8 mouse cellular contexts compared by ENCODE assay signal in genomic region chr6:124740211-124740887, GRCm38 (mm10). TPM values are rescaled to one million over a fixed set of nuclear protein-coding genes. Genes with fewer than 3 reads are reported as not detected.
DNase-seq lines count a peak whose midpoint lies in the region; ATAC-seq and TF ChIP-seq lines count a peak whose summit lies in the region.

No protein-coding gene starts in this region.

- TF ChIP-seq POLR2A in heart, adult 2 months (IDR thresholded peaks at IDR 0.05; ENCODE audit: insufficient read depth, low read depth, low read length): no peak
- TF ChIP-seq POLR2A in CH12.LX (IDR thresholded peaks at IDR 0.05; ENCODE audit: low read depth, low read length): no peak
- no peak for TF ChIP-seq POLR2A in cerebellum, adult 2 months (IDR thresholded peaks at IDR 0.05; ENCODE audit: borderline replicate concordance, insufficient read depth, low read length)

- peak overlapping the region; percentile 68; the same call in 1 of the 2 replicates for H3K4me2 ChIP-seq in CH12.LX (ENCODE audit: insufficient read depth, low read depth, poor library complexity, severe bottlenecking)
- peak overlapping the region; percentile 88 for H3K4me2 ChIP-seq in heart, embryonic 14.5 days (ENCODE audit: low read length)
- peak overlapping the region; percentile 67 for H3K4me2 ChIP-seq in midbrain, embryonic 12.5 days (replicated peaks)

- peak; percentile 72 for TF ChIP-seq CTCF in heart, adult 2 months (IDR thresholded peaks at IDR 0.05)
- TF ChIP-seq CTCF in CH12.LX (conservative IDR thresholded peaks at IDR 0.05 in 1 of 2, IDR thresholded peaks at IDR 0.05 in 1 of 2; ENCODE audit: low read depth in 2 of 2, low read length in 2 of 2): peak in 1 of 2 experiments; percentile 93; a peak in 2 of 4 replicates
- peak; percentile 46; the same call in 1 of the 2 replicates for TF ChIP-seq CTCF in cerebellum, adult 2 months (IDR thresholded peaks at IDR 0.05; ENCODE audit: borderline replicate concordance, insufficient read depth, low read depth, low read length)

- DNase-seq in heart, adult 2 months: no peak
- no peak for DNase-seq in heart, postnatal 36 days
- peak; percentile 80 for DNase-seq in CH12.LX (ENCODE audit: extremely low read depth)
- DNase-seq in cerebellum, adult 2 months: peak in 1 of 2 experiments; percentile 65
- DNase-seq in limb, embryonic 10.5 days (ENCODE audit: low spot score): no peak
- DNase-seq in thymus, postnatal 14 days: peak; percentile 64

- in situ Hi-C loops in CH12.LX (cut with MboI; ENCODE audit: low pct_ligation_motif_present, low pct_unique_long_range_greater_than_20kb, low sequenced_read_pairs): no loop called here

- peak overlapping the region; percentile 84 for H3K9ac ChIP-seq in heart, adult 2 months (ENCODE audit: low read depth, low read length)
- H3K9ac ChIP-seq in CH12.LX (ENCODE audit: insufficient read depth, low read depth): peak overlapping the region; percentile 90
- H3K9ac ChIP-seq in heart, embryonic 14.5 days (ENCODE audit: low read length): peak overlapping the region; percentile 91
- H3K9ac ChIP-seq in midbrain, embryonic 12.5 days (replicated peaks): peak overlapping the region; percentile 77

- peaks cover 2% of the 10 kb centered on the region; the same call in 1 of the 2 replicates for H3K36me3 ChIP-seq in heart, adult 2 months (ENCODE audit: control insufficient read depth, insufficient read depth, low read length)
- peaks cover 18 to 23% of the 10 kb centered on the region in 2 experiments for H3K36me3 ChIP-seq in CH12.LX (replicated peaks in 1 of 2; ENCODE audit: control insufficient read depth in 1 of 2, insufficient read depth in 1 of 2, low read length in 1 of 2)
- H3K36me3 ChIP-seq in heart, embryonic 14.5 days (ENCODE audit: control insufficient read depth, insufficient read depth, low read length): peaks cover 33% of the 10 kb centered on the region
- peaks cover 41% of the 10 kb centered on the region for H3K36me3 ChIP-seq in limb, embryonic 10.5 days
- peaks cover 27% of the 10 kb centered on the region for H3K36me3 ChIP-seq in midbrain, embryonic 12.5 days

- dilution Hi-C loops in CH12.LX (cut with MboI; ENCODE audit: extremely low pct_ligation_motif_present, extremely low pct_unique_long_range_greater_than_20kb, low sequenced_read_pairs): no loop called here

- H3K9me3 ChIP-seq in CH12.LX (replicated peaks; ENCODE audit: low read length): no peaks in the 10 kb centered on the region
- no peaks in the 10 kb centered on the region for H3K9me3 ChIP-seq in heart, embryonic 14.5 days (ENCODE audit: control insufficient read depth, low read length)
- no peaks in the 10 kb centered on the region for H3K9me3 ChIP-seq in limb, embryonic 10.5 days (replicated peaks)
- H3K9me3 ChIP-seq in midbrain, embryonic 12.5 days: no peaks in the 10 kb centered on the region

- peak; percentile 13; the same call in 1 of the 2 replicates for ATAC-seq in heart, embryonic 14.5 days (ENCODE audit: insufficient number of reproducible peaks, insufficient read depth, low FRiP score, low read depth)
- peak; percentile 12 for ATAC-seq in midbrain, embryonic 12.5 days (ENCODE audit: low FRiP score, low read depth)

- intact Hi-C loops in heart, adult 2 months (cut with DNase I): loop anchor here (1.0 to 5.0 kb wide), 6 partner anchors 19 to 170 kb away; partner anchors contain the start of genes C1rb, Emg1, Lpcat3 and Phb2
- intact Hi-C loops in heart, postnatal 36 days (cut with DNase I): loop anchor here (1.0 to 5.0 kb wide), 3 partner anchors 24 to 78 kb away; partner anchors contain the start of genes Emg1, Lpcat3 and Phb2

- no peaks in the 10 kb centered on the region for H3K79me2 ChIP-seq in heart, adult 2 months (replicated peaks; ENCODE audit: control insufficient read depth, insufficient read depth, low read length)
- H3K79me2 ChIP-seq in CH12.LX (replicated peaks; ENCODE audit: control insufficient read depth, extremely low read depth, insufficient read depth, poor library complexity, severe bottlenecking): no peaks in the 10 kb centered on the region

- no peaks in the 10 kb centered on the region for H3K27me3 ChIP-seq in heart, adult 2 months (ENCODE audit: control insufficient read depth, insufficient read depth, low read length)
- H3K27me3 ChIP-seq in CH12.LX (replicated peaks): no peaks in the 10 kb centered on the region
- no peaks in the 10 kb centered on the region for H3K27me3 ChIP-seq in cerebellum, adult 2 months (ENCODE audit: control insufficient read depth, insufficient read depth, low read length)
- H3K27me3 ChIP-seq in heart, embryonic 14.5 days (ENCODE audit: control insufficient read depth, insufficient read depth, low read length): no peaks in the 10 kb centered on the region
- H3K27me3 ChIP-seq in limb, embryonic 10.5 days (ENCODE audit: low read depth, poor library complexity, severe bottlenecking): no peaks in the 10 kb centered on the region
- H3K27me3 ChIP-seq in midbrain, embryonic 12.5 days: no peaks in the 10 kb centered on the region

- peak overlapping the region; percentile 100 for H3K27ac ChIP-seq in heart, adult 2 months
- H3K27ac ChIP-seq in CH12.LX (ENCODE audit: insufficient read depth, low read depth): peak overlapping the region; percentile 98
- peak overlapping the region; percentile 84 for H3K27ac ChIP-seq in cerebellum, adult 2 months (ENCODE audit: insufficient read depth, low read length)
- H3K27ac ChIP-seq in heart, embryonic 14.5 days (replicated peaks in 1 of 2; ENCODE audit: control insufficient read depth in 1 of 2, insufficient read depth in 1 of 2, low read depth in 2 of 2, low read length in 2 of 2): peak overlapping the region; percentile 95 to 99
- peak overlapping the region; percentile 98 for H3K27ac ChIP-seq in limb, embryonic 10.5 days
- peak overlapping the region; percentile 99 for H3K27ac ChIP-seq in midbrain, embryonic 12.5 days (replicated peaks)

- TF ChIP-seq RAD21 in CH12.LX (IDR thresholded peaks at IDR 0.05; ENCODE audit: low read depth, low read length): peak; percentile 82

- TF ChIP-seq EP300 in heart, adult 2 months (IDR thresholded peaks at IDR 0.05; ENCODE audit: insufficient read depth, low read depth, low read length): no peak
- no peak for TF ChIP-seq EP300 in CH12.LX (IDR thresholded peaks at IDR 0.05; ENCODE audit: low read length)

- WGBS in heart, adult 2 months: 0% methylated on average over 29 of the region's 29 CpGs
- under 1% methylated on average over 29 of the region's 29 CpGs for WGBS in cerebellum, adult 2 months
- WGBS in heart, embryonic 14.5 days: under 1% methylated on average over 29 of the region's 29 CpGs
- 1% methylated on average over 29 of the region's 29 CpGs for WGBS in limb, embryonic 10.5 days
- WGBS in midbrain, embryonic 12.5 days: 1% methylated on average over 29 of the region's 29 CpGs

- peaks cover 5% of the 10 kb centered on the region for H3K4me1 ChIP-seq in heart, adult 2 months (ENCODE audit: control insufficient read depth, insufficient read depth, low read length)
- peaks cover 34 to 83% of the 10 kb centered on the region in 2 experiments for H3K4me1 ChIP-seq in CH12.LX (ENCODE audit: control insufficient read depth in 1 of 2, insufficient read depth in 2 of 2)
- peaks cover 12% of the 10 kb centered on the region; the same call in 1 of the 2 replicates for H3K4me1 ChIP-seq in cerebellum, adult 2 months (ENCODE audit: control insufficient read depth, insufficient read depth, low read length)
- H3K4me1 ChIP-seq in heart, embryonic 14.5 days (ENCODE audit: control insufficient read depth in 2 of 2, insufficient read depth in 2 of 2, low read length in 2 of 2): peaks cover 9 to 28% of the 10 kb centered on the region in 2 experiments
- peaks cover 44% of the 10 kb centered on the region for H3K4me1 ChIP-seq in limb, embryonic 10.5 days
- H3K4me1 ChIP-seq in midbrain, embryonic 12.5 days: peaks cover 36% of the 10 kb centered on the region

- H3K4me3 ChIP-seq in heart, adult 2 months: peak overlapping the region; percentile 66
- H3K4me3 ChIP-seq in CH12.LX (replicated peaks in 1 of 3; ENCODE audit: low read depth in 2 of 3, low read length in 2 of 3, poor library complexity in 1 of 3): peak overlapping the region; percentile 62 to 74 (median 70)
- peak overlapping the region; percentile 89 for H3K4me3 ChIP-seq in cerebellum, adult 2 months (replicated peaks; ENCODE audit: insufficient read depth, low read depth, low read length)
- H3K4me3 ChIP-seq in heart, embryonic 14.5 days (ENCODE audit: control insufficient read depth in 1 of 2, insufficient read depth in 1 of 2, low read depth in 1 of 2, low read length in 2 of 2): peak overlapping the region; percentile 58 to 66
- peak overlapping the region; percentile 66 for H3K4me3 ChIP-seq in limb, embryonic 10.5 days
- peak overlapping the region; percentile 56 for H3K4me3 ChIP-seq in midbrain, embryonic 12.5 days

RNA-seq across cellular contexts. Expression of gene Grcc10, which starts 0.8 kb away (rescaled TPM):
- 100 to 1,000 TPM; 280 to 314 TPM for total RNA-seq in heart, adult 2 months (2021)
- polyA plus RNA-seq in heart, adult 2 months (2012; rRNA removed): 296 and 328 TPM in 2 replicates
- total RNA-seq in heart, postnatal 36 days (2021): 100 to 1,000 TPM; 285 to 321 TPM
- total RNA-seq in CH12.LX (2012; rRNA removed) (146 and 197 TPM in 2 replicates), CH12.LX (2014; rRNA removed) (59.3 and 64.3 TPM in 2 replicates)
- polyA plus RNA-seq in CH12.LX (2012; ENCODE audit: insufficient read length, low read depth): 88.4 and 93.7 TPM in 2 replicates
- 320 and 329 TPM in 2 replicates for polyA plus RNA-seq in cerebellum, adult 2 months (2012; rRNA removed)
- polyA plus RNA-seq in heart, embryonic 14.5 days (2014; fragmentation: Nextera tagmentation; extraction: Ambion mirVana): 449 and 503 TPM in 2 replicates
- 384 and 460 TPM in 2 replicates for polyA plus RNA-seq in limb, embryonic 10.5 days (2016; fragmentation: Nextera tagmentation; extraction: Ambion mirVana)
- 523 and 554 TPM in 2 replicates for polyA plus RNA-seq in midbrain, embryonic 12.5 days (2016; fragmentation: Nextera tagmentation; extraction: Ambion mirVana)

RNA-seq across cellular contexts. Expression of gene Ptpn6, which starts 1.8 kb away (rescaled TPM):
- total RNA-seq in heart, adult 2 months (2021): 1 to 10 TPM; 3.1 to 4.4 TPM
- 4.5 and 8.2 TPM in 2 replicates for polyA plus RNA-seq in heart, adult 2 months (2012; rRNA removed)
- 1 to 10 TPM; 2.9 to 4.2 TPM for total RNA-seq in heart, postnatal 36 days (2021)
- total RNA-seq in CH12.LX (2012; rRNA removed) (247 and 283 TPM in 2 replicates), CH12.LX (2014; rRNA removed) (300 and 327 TPM in 2 replicates)
- 585 and 814 TPM in 2 replicates for polyA plus RNA-seq in CH12.LX (2012; ENCODE audit: insufficient read length, low read depth)
- polyA plus RNA-seq in cerebellum, adult 2 months (2012; rRNA removed): 2.2 and 2.4 TPM in 2 replicates
- 4.9 and 8.6 TPM in 2 replicates for polyA plus RNA-seq in heart, embryonic 14.5 days (2014; fragmentation: Nextera tagmentation; extraction: Ambion mirVana)
- 6.2 and 7.6 TPM in 2 replicates for polyA plus RNA-seq in limb, embryonic 10.5 days (2016; fragmentation: Nextera tagmentation; extraction: Ambion mirVana)
- 5.2 and 5.6 TPM in 2 replicates for polyA plus RNA-seq in midbrain, embryonic 12.5 days (2016; fragmentation: Nextera tagmentation; extraction: Ambion mirVana)

RNA-seq across cellular contexts. Expression of gene Gm45234, which starts 15.5 kb away (rescaled TPM):
- total RNA-seq in heart, adult 2 months (2021): 1 to 10 TPM in 1 of 2 experiments, not detected in 1; 1.9 TPM
- polyA plus RNA-seq in heart, adult 2 months (2012; rRNA removed): not detected in 2 replicates
- total RNA-seq in heart, postnatal 36 days (2021): under 1 TPM in 1 of 2 experiments, not detected in 1; 0.41 TPM
- total RNA-seq in CH12.LX (2012; rRNA removed) (not detected in 2 replicates), CH12.LX (2014; rRNA removed) (not detected in 2 replicates)
- not detected in 2 replicates for polyA plus RNA-seq in CH12.LX (2012; ENCODE audit: insufficient read length, low read depth)
- polyA plus RNA-seq in cerebellum, adult 2 months (2012; rRNA removed): not detected in 2 replicates
- polyA plus RNA-seq in heart, embryonic 14.5 days (2014; fragmentation: Nextera tagmentation; extraction: Ambion mirVana): not detected in 2 replicates
- not detected in 2 replicates for polyA plus RNA-seq in limb, embryonic 10.5 days (2016; fragmentation: Nextera tagmentation; extraction: Ambion mirVana)
- not detected in 2 replicates for polyA plus RNA-seq in midbrain, embryonic 12.5 days (2016; fragmentation: Nextera tagmentation; extraction: Ambion mirVana)

RNA-seq across cellular contexts. Expression of gene Atn1, which starts 16.0 kb away (rescaled TPM):
- total RNA-seq in heart, adult 2 months (2021): 10 to 100 TPM; 44.3 to 47.8 TPM
- polyA plus RNA-seq in heart, adult 2 months (2012; rRNA removed): 24.5 and 32.8 TPM in 2 replicates
- total RNA-seq in heart, postnatal 36 days (2021): 10 to 100 TPM; 41.0 to 46.4 TPM
- total RNA-seq in CH12.LX (2012; rRNA removed) (3.8 and 4.6 TPM in 2 replicates), CH12.LX (2014; rRNA removed) (0.50 and 1.7 TPM in 2 replicates)
- 27.0 and 35.1 TPM in 2 replicates for polyA plus RNA-seq in CH12.LX (2012; ENCODE audit: insufficient read length, low read depth)
- 83.5 and 90.3 TPM in 2 replicates for polyA plus RNA-seq in cerebellum, adult 2 months (2012; rRNA removed)
- 6.2 and 9.3 TPM in 2 replicates for polyA plus RNA-seq in heart, embryonic 14.5 days (2014; fragmentation: Nextera tagmentation; extraction: Ambion mirVana)
- 12.9 and 14.8 TPM in 2 replicates for polyA plus RNA-seq in limb, embryonic 10.5 days (2016; fragmentation: Nextera tagmentation; extraction: Ambion mirVana)
- 15.6 and 18.0 TPM in 2 replicates for polyA plus RNA-seq in midbrain, embryonic 12.5 days (2016; fragmentation: Nextera tagmentation; extraction: Ambion mirVana)

RNA-seq across cellular contexts. Expression of gene Phb2, which starts 28.2 kb away (rescaled TPM):
- 100 to 1,000 TPM; 260 to 292 TPM for total RNA-seq in heart, adult 2 months (2021)
- 184 and 200 TPM in 2 replicates for polyA plus RNA-seq in heart, adult 2 months (2012; rRNA removed)
- total RNA-seq in heart, postnatal 36 days (2021): 100 to 1,000 TPM; 311 to 336 TPM
- total RNA-seq in CH12.LX (2012; rRNA removed) (440 and 578 TPM in 2 replicates), CH12.LX (2014; rRNA removed) (380 and 405 TPM in 2 replicates)
- polyA plus RNA-seq in CH12.LX (2012; ENCODE audit: insufficient read length, low read depth): 623 and 694 TPM in 2 replicates
- polyA plus RNA-seq in cerebellum, adult 2 months (2012; rRNA removed): 114 and 115 TPM in 2 replicates
- polyA plus RNA-seq in heart, embryonic 14.5 days (2014; fragmentation: Nextera tagmentation; extraction: Ambion mirVana): 295 and 326 TPM in 2 replicates
- polyA plus RNA-seq in limb, embryonic 10.5 days (2016; fragmentation: Nextera tagmentation; extraction: Ambion mirVana): 501 and 622 TPM in 2 replicates
- 308 and 315 TPM in 2 replicates for polyA plus RNA-seq in midbrain, embryonic 12.5 days (2016; fragmentation: Nextera tagmentation; extraction: Ambion mirVana)

Comparison
In these comparisons a context has a peak if more than half of its experiments do, and no peak if none do; other contexts are left out.
1. DNase-seq: peak in CH12.LX (single experiment) and thymus, postnatal 14 days (single experiment); none in heart, adult 2 months (0 of 2), heart, postnatal 36 days (0 of 2) and limb, embryonic 10.5 days (single experiment).
2. RNA of gene Ptpn6, which starts 1.8 kb away (polyA plus RNA-seq): 585 to 814 TPM in CH12.LX; 4.5 to 8.2 TPM in heart, adult 2 months, 6.2 to 7.6 TPM in limb, embryonic 10.5 days, 5.2 to 5.6 TPM in midbrain, embryonic 12.5 days, 4.9 to 8.6 TPM in heart, embryonic 14.5 days and 2.2 to 2.4 TPM in cerebellum, adult 2 months; every median in the first group is over 10 times any median in the second.
3. Peak in every context shown above with its lines, with median percentiles within 50 percentile points of each other: H3K27ac ChIP-seq, H3K4me3 ChIP-seq, H3K9ac ChIP-seq and H3K4me2 ChIP-seq.